Mouse (Mus musculus): Measurements from ENCODE around the gene Pola2.

- TF ChIP-seq CTCF (IDR thresholded peaks at IDR 0.05; ENCODE audit: extremely low read depth, insufficient read depth, insufficient read length, insufficient replicate concordance) (no peak), POLR2A (IDR thresholded peaks at IDR 0.05; ENCODE audit: low read depth, low read length) (no peak)
Measured at GRCm38 (mm10) chr19:5944145-5944544, 19.9 kb downstream of the Pola2 start.
